Mouse (Mus musculus) intestine, embryonic 15.5 days (tissue): Measurements from ENCODE around the gene Caprin1. TPM values are rescaled to one million over a fixed set of nuclear protein-coding genes. Genes with fewer than 3 reads are reported as not detected.

Experiments used
- ATAC-seq: fragments of 200-750 bp; cut with Nextera tagmentation; 2 replicates; pipeline ENCODE4 v1.8.0; 2017; ENCODE audit warnings: moderate TSS enrichment, moderate library complexity
- H3K27ac ChIP-seq: fragments of 300-500 bp; sonication (generic); 2 replicates; pipeline ENCODE4 v1.5.1; 2015; ENCODE audit warnings: mild to moderate bottlenecking, inconsistent platforms
- H3K27me3 ChIP-seq: fragments of 300-500 bp; sonication (generic); replicated peaks from 2 replicates; pipeline ENCODE4 v1.6.1; 2015; ENCODE audit warnings: inconsistent platforms
- H3K36me3 ChIP-seq: fragments of 300-500 bp; sonication (generic); 2 replicates; pipeline ENCODE4 v1.6.1; 2015; ENCODE audit warnings: inconsistent platforms
- H3K4me1 ChIP-seq: fragments of 300-500 bp; sonication (generic); replicated peaks from 2 replicates; pipeline ENCODE4 v1.6.1; 2015; ENCODE audit warnings: inconsistent platforms
- H3K4me2 ChIP-seq: fragments of 300-500 bp; sonication (generic); replicated peaks from 2 replicates; pipeline ENCODE4 v1.6.1; 2015; ENCODE audit warnings: mild to moderate bottlenecking, inconsistent platforms
- H3K4me3 ChIP-seq: fragments of 300-500 bp; sonication (generic); replicated peaks from 2 replicates; pipeline ENCODE4 v1.5.1; 2015; ENCODE audit warnings: inconsistent platforms
- H3K9ac ChIP-seq: fragments of 300-500 bp; sonication (generic); 2 replicates; pipeline ENCODE4 v1.6.1; 2015; ENCODE audit warnings: inconsistent platforms
- H3K9me3 ChIP-seq: fragments of 300-500 bp; sonication (generic); 2 replicates; pipeline ENCODE4 v1.6.1; 2016; ENCODE audit warnings: inconsistent platforms
- WGBS: fragments of 180-500 bp; shearing (Covaris S2); methylation state at CpG from one replicate; pipeline ENCODE4 v1.1.7; 2015; 5-methylcytosine and 5-hydroxymethylcytosine counted together
- polyA plus RNA-seq: library from polyadenylated mRNA; unstranded; fragments of >200 nt; fragmentation: Nextera tagmentation; extraction: Ambion mirVana; gene quantifications from 2 replicates; pipeline ENCODE4 v1.2.1, GENCODE M21; 2015

Gene Caprin1
- polyA plus RNA-seq, 1 experiment from 2014 or later: 291 TPM

- Histone ChIP-seq H3K27me3 (no peaks in the 10 kb centered on the region), H3K27ac (no peak overlapping the region), H3K4me3 (no peak overlapping the region), H3K9me3 (no peaks in the 10 kb centered on the region), H3K4me1 (no peaks in the 10 kb centered on the region), H3K4me2 (no peak overlapping the region), H3K9ac (no peak overlapping the region), H3K36me3 (peaks cover 29% of the 10 kb centered on the region)
- no peak for ATAC-seq
- WGBS: 90% methylated on average over 9 of the region's 9 CpGs
Observed at GRCm38 (mm10) chr2:103747891-103748290, 49.6 kb downstream of the Caprin1 start.

- no peak for ATAC-seq
- Histone ChIP-seq H3K27me3 (no peaks in the 10 kb centered on the region), H3K4me3 (no peak overlapping the region), H3K9me3 (no peaks in the 10 kb centered on the region), H3K4me1 (no peaks in the 10 kb centered on the region), H3K4me2 (no peak overlapping the region), H3K9ac (no peak overlapping the region), H3K27ac (0 out of 2 replicates have a peak overlapping the region, but pooled peaks have one; percentile 6), H3K36me3 (peaks cover 23% of the 10 kb centered on the region)
- 75% methylated on average over 2 of the region's 2 CpGs for WGBS
Observed at GRCm38 (mm10) chr2:103746761-103747160, 50.7 kb downstream of the Caprin1 start.

GRCm38 (mm10) chr2:103746096-103746495 lies 51.4 kb downstream of the Caprin1 start:
- Histone ChIP-seq H3K27ac (no peak overlapping the region), H3K9me3 (no peaks in the 10 kb centered on the region), H3K36me3 (peaks cover 16% of the 10 kb centered on the region; the same call in 1 of the 2 replicates), H3K4me2 (no peak overlapping the region), H3K4me1 (no peaks in the 10 kb centered on the region), H3K9ac (no peak overlapping the region), H3K4me3 (no peak overlapping the region), H3K27me3 (no peaks in the 10 kb centered on the region)
- 84% methylated on average over 2 of the region's 2 CpGs for WGBS
- no peak for ATAC-seq

- no peak for ATAC-seq
- H3K9ac ChIP-seq: no peak overlapping the region
- H3K27ac ChIP-seq: no peak overlapping the region
- H3K36me3 ChIP-seq: peaks cover 15% of the 10 kb centered on the region; the same call in 1 of the 2 replicates
- H3K27me3 ChIP-seq: no peaks in the 10 kb centered on the region
- H3K4me2 ChIP-seq: no peak overlapping the region
- no peak overlapping the region for H3K4me3 ChIP-seq
- H3K4me1 ChIP-seq: no peaks in the 10 kb centered on the region
- WGBS: 83% methylated on average over 5 of the region's 5 CpGs
- H3K9me3 ChIP-seq: no peaks in the 10 kb centered on the region
Observed at GRCm38 (mm10) chr2:103745481-103745880, 52.0 kb downstream of the Caprin1 start.

GRCm38 (mm10) chr2:103743988-103744387 lies 53.5 kb downstream of the Caprin1 start:
- Histone ChIP-seq H3K9me3 (no peaks in the 10 kb centered on the region), H3K27ac (no peak overlapping the region), H3K9ac (no peak overlapping the region), H3K4me3 (no peak overlapping the region), H3K27me3 (no peaks in the 10 kb centered on the region), H3K36me3 (peaks cover 13% of the 10 kb centered on the region; the same call in 1 of the 2 replicates), H3K4me2 (no peak overlapping the region), H3K4me1 (no peaks in the 10 kb centered on the region)
- 77% methylated on average over 7 of the region's 7 CpGs for WGBS
- no peak for ATAC-seq

- Histone ChIP-seq H3K27me3 (no peaks in the 10 kb centered on the region), H3K4me3 (no peak overlapping the region), H3K36me3 (peaks cover 15% of the 10 kb centered on the region; the same call in 1 of the 2 replicates), H3K9ac (no peak overlapping the region), H3K4me2 (no peak overlapping the region), H3K9me3 (no peaks in the 10 kb centered on the region), H3K27ac (no peak overlapping the region), H3K4me1 (no peaks in the 10 kb centered on the region)
- no peak for ATAC-seq
- 96% methylated on average over 2 of the region's 2 CpGs for WGBS
Observed at GRCm38 (mm10) chr2:103743536-103743935, 53.9 kb downstream of the Caprin1 start.

GRCm38 (mm10) chr2:103742821-103743220 lies 54.6 kb downstream of the Caprin1 start:
- H3K36me3 ChIP-seq: peaks cover 13% of the 10 kb centered on the region; the same call in 1 of the 2 replicates
- no peak overlapping the region for H3K9ac ChIP-seq
- WGBS: 96% methylated on average over 6 of the region's 6 CpGs

GRCm38 (mm10) chr2:103731423-103731822 lies 66.0 kb downstream of the Caprin1 start:
- peaks cover 30% of the 10 kb centered on the region for H3K36me3 ChIP-seq
- no peaks in the 10 kb centered on the region for H3K9me3 ChIP-seq
- ATAC-seq: no peak
- H3K27ac ChIP-seq: no peak overlapping the region
- H3K9ac ChIP-seq: no peak overlapping the region
- no peaks in the 10 kb centered on the region; the same call in 1 of the 2 replicates for H3K4me1 ChIP-seq
- H3K4me3 ChIP-seq: no peak overlapping the region
- WGBS: 89% methylated on average over 6 of the region's 6 CpGs
- H3K4me2 ChIP-seq: no peak overlapping the region
- no peaks in the 10 kb centered on the region for H3K27me3 ChIP-seq

More at GRCm38 (mm10) chr2:103742821-103743220, 54.6 kb downstream of the Caprin1 start:
- no peaks in the 10 kb centered on the region for H3K9me3 ChIP-seq
- no peak overlapping the region for H3K4me3 ChIP-seq
- H3K27ac ChIP-seq: no peak overlapping the region
- no peaks in the 10 kb centered on the region for H3K27me3 ChIP-seq
- no peak overlapping the region for H3K4me2 ChIP-seq
- no peaks in the 10 kb centered on the region for H3K4me1 ChIP-seq
- no peak for ATAC-seq

- no peaks in the 10 kb centered on the region; the same call in 1 of the 2 replicates for H3K4me1 ChIP-seq
- no peaks in the 10 kb centered on the region for H3K9me3 ChIP-seq
- no peaks in the 10 kb centered on the region for H3K27me3 ChIP-seq
- H3K4me3 ChIP-seq: no peak overlapping the region
- WGBS: 85% methylated on average over 8 of the region's 8 CpGs
- no peak overlapping the region for H3K27ac ChIP-seq
- ATAC-seq: no peak
- H3K9ac ChIP-seq: no peak overlapping the region
- peaks cover 30% of the 10 kb centered on the region for H3K36me3 ChIP-seq
- no peak overlapping the region for H3K4me2 ChIP-seq
Observed at GRCm38 (mm10) chr2:103730999-103731398, 66.5 kb downstream of the Caprin1 start.

GRCm38 (mm10) chr2:103728027-103728540 lies 69.4 kb downstream of the Caprin1 start:
- Histone ChIP-seq H3K27ac (0 out of 2 replicates have a peak overlapping the region, but pooled peaks have one; percentile 6), H3K36me3 (peaks cover 34% of the 10 kb centered on the region), H3K4me3 (no peak overlapping the region), H3K9ac (no peak overlapping the region), H3K9me3 (no peaks in the 10 kb centered on the region), H3K27me3 (no peaks in the 10 kb centered on the region), H3K4me2 (no peak overlapping the region), H3K4me1 (no peaks in the 10 kb centered on the region; the same call in 1 of the 2 replicates)
- no peak for ATAC-seq
- WGBS: 61% methylated on average over 12 of the region's 12 CpGs

- Histone ChIP-seq H3K9ac (no peak overlapping the region), H3K36me3 (peaks cover 46% of the 10 kb centered on the region), H3K4me3 (no peak overlapping the region), H3K27me3 (no peaks in the 10 kb centered on the region), H3K4me1 (no peaks in the 10 kb centered on the region; the same call in 1 of the 2 replicates), H3K9me3 (no peaks in the 10 kb centered on the region), H3K4me2 (no peak overlapping the region), H3K27ac (no peak overlapping the region)
- ATAC-seq: no peak
- WGBS: 78% methylated on average over 2 of the region's 2 CpGs
Observed at GRCm38 (mm10) chr2:103724521-103724920, 72.9 kb downstream of the Caprin1 start.

GRCm38 (mm10) chr2:103719292-103719646 lies 78.2 kb downstream of the Caprin1 start:
- Histone ChIP-seq H3K9me3 (no peaks in the 10 kb centered on the region), H3K4me3 (no peak overlapping the region), H3K27ac (no peak overlapping the region), H3K36me3 (peaks cover 27% of the 10 kb centered on the region), H3K9ac (no peak overlapping the region), H3K4me1 (no peaks in the 10 kb centered on the region), H3K4me2 (no peak overlapping the region), H3K27me3 (no peaks in the 10 kb centered on the region)
- no peak for ATAC-seq
- 84% methylated on average over 7 of the region's 7 CpGs for WGBS

- H3K27ac ChIP-seq: no peak overlapping the region
- no peak overlapping the region for H3K4me2 ChIP-seq
- H3K9ac ChIP-seq: no peak overlapping the region
- 57% methylated on average over 8 of the region's 8 CpGs for WGBS
- no peaks in the 10 kb centered on the region for H3K27me3 ChIP-seq
- H3K4me3 ChIP-seq: no peak overlapping the region
- H3K36me3 ChIP-seq: peaks cover 22% of the 10 kb centered on the region
- H3K4me1 ChIP-seq: no peaks in the 10 kb centered on the region
- no peaks in the 10 kb centered on the region for H3K9me3 ChIP-seq
- ATAC-seq: peak; percentile 74
Observed at GRCm38 (mm10) chr2:103718594-103719291, 78.7 kb downstream of the Caprin1 start.
